Mouse (Mus musculus) spleen, postnatal 36 days (tissue): ENCODE results near the gene Snx12.
A peak's percentile ranks its signal among the peaks of the same experiment; 100 is the strongest.
"Not testable (repeated sequence)": the region's sequence is repeated elsewhere in the genome, so short reads cannot be mapped to it uniquely, and the experiment has no call there.

Experiments
- DNase-seq, 2 experiments: peaks; one replicate each; pipeline ENCODE4 v3.0.0; 2022; ENCODE audit warnings: low spot score in 2 of 2, mixed read lengths in 1 of 2

The Snx12 gene

GRCm38 (mm10) chrX:101131992-101132791 lies 90.2 kb downstream of the Snx12 start:
- DNase-seq, result peak; percentile 4 to 35

- DNase-seq, result peak; percentile 30 to 42
Measured at GRCm38 (mm10) chrX:101131001-101131400, 91.4 kb downstream of the Snx12 start.

- DNase-seq, result no peak
Measured at GRCm38 (mm10) chrX:101128559-101128958, 93.8 kb downstream of the Snx12 start.

GRCm38 (mm10) chrX:101126977-101127376 lies 95.4 kb downstream of the Snx12 start:
- DNase-seq, result no peak

GRCm38 (mm10) chrX:101126474-101126955 lies 95.8 kb downstream of the Snx12 start:
- DNase-seq, result no peak

GRCm38 (mm10) chrX:101120546-101120945 lies 101.8 kb downstream of the Snx12 start:
- no peak for DNase-seq

GRCm38 (mm10) chrX:101085920-101086319 lies 136.4 kb downstream of the Snx12 start, which contains the start of gene Slc7a3:
Slc7a3 (minus strand) TSS chrX:101086020.
- no peak for DNase-seq

- DNase-seq, result not testable (repeated sequence)
Measured at GRCm38 (mm10) chrX:101085211-101085610, 137.2 kb downstream of the Snx12 start.

- DNase-seq, result no peak
Measured at GRCm38 (mm10) chrX:101084192-101084591, 138.2 kb downstream of the Snx12 start.

- DNase-seq, result no peak
Measured at GRCm38 (mm10) chrX:101065245-101065644, 157.1 kb downstream of the Snx12 start.

- no peak for DNase-seq
Measured at GRCm38 (mm10) chrX:101063503-101063902, 158.9 kb downstream of the Snx12 start.

GRCm38 (mm10) chrX:101059541-101059940 lies 162.8 kb downstream of the Snx12 start, which contains the start of gene Tex11:
Tex11 (minus strand) TSS chrX:101059667.
- DNase-seq, result no peak
